Mouse (Mus musculus): ENCODE measurements around the gene Prkg1.
"Not testable (repeated sequence)": the region's sequence is repeated elsewhere in the genome, so short reads cannot be mapped to it uniquely, and the experiment has no call there.

Gene Prkg1

DNA sequence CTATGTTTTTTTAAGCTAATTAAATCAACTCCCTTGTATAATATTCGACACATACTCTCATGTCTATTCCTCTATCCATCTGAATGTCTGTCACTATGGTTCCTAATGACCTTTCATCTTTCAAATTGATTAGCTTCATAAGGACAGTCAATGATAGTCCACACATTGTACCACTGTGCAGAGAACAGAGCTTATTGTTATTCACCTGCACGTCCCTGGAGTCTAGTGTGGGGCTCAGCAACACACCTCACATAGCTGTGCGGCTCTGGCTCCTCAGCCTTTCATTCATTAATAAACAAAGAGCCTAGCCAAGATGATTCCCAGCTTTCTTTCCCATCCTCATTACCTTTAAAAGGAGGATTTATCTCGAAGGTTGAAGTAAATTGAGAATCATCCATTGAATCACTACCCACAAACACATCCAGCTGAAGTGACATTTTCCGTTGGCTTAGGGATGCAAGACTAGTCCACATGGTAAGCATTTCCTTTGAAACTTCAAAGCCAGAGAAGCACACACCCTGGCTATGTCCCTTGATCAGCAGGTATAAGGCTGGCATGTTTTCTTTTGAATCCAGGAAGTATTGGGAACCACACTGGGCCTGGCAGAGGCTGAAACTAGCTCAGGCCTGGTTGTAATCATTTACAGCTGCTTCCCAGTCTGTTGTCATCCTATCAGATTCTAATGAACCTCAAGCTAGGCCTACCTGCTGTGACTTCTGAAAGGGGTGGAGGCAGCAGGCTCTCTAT is 426.3 kb downstream of the Prkg1 start:
- no peak for ATAC-seq (ENCODE audit: insufficient number of reproducible peaks, low FRiP score, low TSS enrichment)

DNA sequence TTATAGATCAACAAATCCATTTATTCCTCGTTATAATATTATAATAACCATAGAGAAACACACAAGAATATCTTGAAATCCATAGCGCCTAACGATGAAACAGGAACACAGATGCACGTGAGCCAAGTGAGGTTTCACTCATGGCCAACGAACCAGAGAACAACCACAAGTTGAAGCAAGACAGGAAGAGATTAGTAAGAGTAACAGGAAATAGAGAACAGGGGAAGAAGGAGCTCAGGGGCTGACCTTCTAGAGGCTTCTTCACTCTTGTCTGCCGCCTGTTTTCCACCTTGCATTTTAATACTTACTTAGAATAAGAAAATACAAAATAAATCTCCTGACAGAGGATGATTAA is 427.0 kb downstream of the Prkg1 start:
- no peak for ATAC-seq (ENCODE audit: insufficient number of reproducible peaks, low FRiP score, low TSS enrichment)

DNA sequence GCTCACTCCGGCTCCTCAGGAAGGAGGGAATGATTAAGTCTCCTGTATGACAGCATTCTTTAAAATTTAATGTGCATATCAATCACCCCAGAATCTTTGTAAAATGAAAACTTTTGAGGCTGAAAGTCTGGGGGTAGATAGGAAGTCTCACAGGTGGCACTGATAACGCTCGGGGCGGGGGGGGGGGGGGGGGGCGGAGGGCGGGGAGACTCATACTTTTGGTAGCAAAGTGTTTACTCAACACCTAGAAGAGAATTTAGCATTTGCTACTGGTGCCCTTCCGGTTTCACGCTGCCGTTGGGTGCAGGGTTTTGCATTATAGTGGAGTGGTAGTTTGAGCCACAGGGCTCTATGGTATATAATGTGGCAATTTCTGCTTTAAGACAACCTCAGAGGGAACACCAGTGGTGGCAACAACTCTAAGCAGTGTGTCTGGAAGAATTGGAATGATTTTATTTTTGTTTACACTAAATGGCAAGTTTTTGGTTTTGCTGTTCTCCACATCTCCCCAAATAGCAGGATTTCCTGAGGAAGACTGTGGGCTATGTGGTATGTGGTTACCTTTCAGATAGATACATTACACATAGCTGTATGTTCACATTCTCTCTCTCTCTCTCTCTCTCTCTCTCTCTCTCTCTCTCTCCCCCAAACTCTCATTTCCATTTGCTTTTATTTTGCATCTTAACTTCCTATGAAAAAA is 427.5 kb downstream of the Prkg1 start:
- ATAC-seq (ENCODE audit: insufficient number of reproducible peaks, low FRiP score, low TSS enrichment), result no peak

DNA sequence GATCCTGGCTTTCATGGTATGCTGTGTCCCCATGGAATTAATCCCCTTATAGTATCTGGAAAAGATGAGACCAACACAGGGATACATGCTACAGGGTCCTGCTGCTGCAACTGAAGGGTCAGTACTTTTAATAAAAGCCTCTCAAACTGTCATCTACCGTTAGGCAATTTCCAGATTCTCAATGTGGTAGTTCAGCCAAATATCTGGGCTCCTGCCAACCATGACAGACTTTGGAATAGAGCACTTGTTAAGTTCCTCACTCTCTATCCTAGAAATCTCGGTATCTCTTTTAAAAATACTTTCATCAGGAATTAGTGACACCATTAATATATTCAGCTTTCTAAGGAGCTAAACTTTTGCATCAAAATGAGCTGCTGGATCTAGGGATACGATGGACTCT is 428.5 kb downstream of the Prkg1 start:
- no peak for ATAC-seq (ENCODE audit: insufficient number of reproducible peaks, low FRiP score, low TSS enrichment)

DNA sequence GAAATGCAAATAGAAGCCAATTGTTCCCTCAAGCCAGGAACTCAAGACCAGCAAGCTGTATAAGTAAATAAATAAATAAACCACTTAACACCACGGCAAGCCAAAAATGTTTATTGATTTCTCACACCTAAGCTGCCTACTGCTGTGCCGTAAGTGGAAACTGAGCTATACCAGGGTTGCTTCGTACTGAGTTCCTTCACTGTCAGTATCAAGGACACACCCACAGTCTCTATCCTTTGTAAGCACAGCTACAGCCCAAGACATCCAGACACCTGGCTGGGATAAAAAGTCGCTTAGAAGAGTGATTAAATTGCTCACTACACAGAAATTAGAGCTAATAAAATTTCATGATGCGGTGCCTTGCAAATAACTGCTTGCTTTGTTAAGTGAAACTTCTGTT is 434.9 kb downstream of the Prkg1 start:
- no peak for ATAC-seq (ENCODE audit: insufficient number of reproducible peaks, low FRiP score, low TSS enrichment)

DNA sequence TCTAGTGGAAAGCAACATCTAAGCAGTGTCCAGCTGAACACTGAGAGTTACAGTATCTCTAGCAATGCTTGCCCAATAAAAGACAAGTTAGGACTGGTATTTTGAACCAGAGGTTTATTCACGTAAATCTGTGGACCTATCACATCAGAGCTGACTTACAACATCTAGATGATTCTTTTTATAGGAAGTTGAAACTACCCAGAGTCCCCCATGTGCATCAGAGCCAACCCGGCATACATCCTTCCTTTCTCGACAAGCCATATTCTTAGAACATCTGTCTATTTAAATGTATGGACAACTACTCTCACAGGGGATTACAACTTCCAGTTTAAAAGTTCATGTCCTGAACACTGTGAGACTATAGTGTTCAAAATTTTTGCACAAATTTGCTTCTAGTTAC is 460.1 kb downstream of the Prkg1 start:
- ATAC-seq (ENCODE audit: insufficient number of reproducible peaks, low FRiP score, low TSS enrichment), result no peak

DNA sequence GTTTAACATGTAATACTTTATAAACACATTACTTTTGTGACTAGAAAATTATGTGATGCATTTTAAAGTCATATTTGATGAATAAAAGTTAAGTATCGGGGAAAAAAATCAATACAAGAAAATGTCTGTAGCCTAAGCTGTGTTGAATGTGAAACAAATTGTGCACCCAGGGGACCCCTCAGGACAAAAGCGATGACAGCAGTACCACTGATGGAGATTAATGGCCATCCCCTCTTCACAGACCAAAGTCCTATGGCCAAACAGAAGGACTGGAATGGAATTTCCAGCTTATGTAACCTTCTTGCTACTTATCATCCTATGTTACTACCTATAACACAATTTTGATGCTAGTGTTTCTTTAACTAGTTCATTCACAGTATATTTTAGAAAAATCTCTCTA is 473.6 kb downstream of the Prkg1 start:
- ATAC-seq (ENCODE audit: insufficient number of reproducible peaks, low FRiP score, low TSS enrichment), result no peak

DNA sequence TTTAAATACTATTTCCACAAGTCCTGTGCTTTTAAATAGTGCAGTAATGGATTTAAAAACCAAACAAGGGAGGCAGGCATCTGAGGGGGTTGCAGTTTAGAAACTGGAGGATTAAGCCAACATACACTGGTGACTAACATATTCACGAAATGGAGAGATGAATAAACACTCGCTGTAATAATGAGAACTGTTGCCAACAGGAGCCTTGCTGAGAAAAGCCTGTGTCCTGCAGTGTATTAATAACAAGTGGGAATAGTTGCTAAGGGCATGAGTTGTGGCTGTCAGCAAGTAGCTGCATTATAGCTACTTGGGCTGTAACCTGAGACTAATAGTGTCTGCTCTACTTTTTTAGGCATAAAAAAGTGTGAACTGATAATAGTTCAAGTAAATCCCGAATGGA is 480.3 kb downstream of the Prkg1 start:
- ATAC-seq (ENCODE audit: insufficient number of reproducible peaks, low FRiP score, low TSS enrichment), result no peak

DNA sequence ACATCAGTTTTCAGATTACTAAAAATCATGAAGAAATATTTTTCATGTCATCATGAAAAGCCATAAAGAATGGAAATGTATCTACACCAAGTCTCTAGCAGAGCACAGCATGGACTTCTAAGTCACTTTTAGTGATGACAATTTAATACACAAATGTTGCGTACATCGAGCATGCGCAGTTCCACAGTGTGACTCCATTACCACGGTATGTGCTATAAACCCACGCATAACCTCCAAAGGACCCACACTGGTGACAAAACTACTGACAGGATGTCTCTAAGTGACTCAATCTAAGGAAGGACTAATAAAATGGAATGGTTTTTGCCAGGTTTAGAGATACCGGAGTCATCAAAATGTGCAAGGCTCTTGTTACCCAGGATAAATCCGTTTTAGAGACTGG is 480.7 kb downstream of the Prkg1 start:
- ATAC-seq (ENCODE audit: insufficient number of reproducible peaks, low FRiP score, low TSS enrichment), result no peak

DNA sequence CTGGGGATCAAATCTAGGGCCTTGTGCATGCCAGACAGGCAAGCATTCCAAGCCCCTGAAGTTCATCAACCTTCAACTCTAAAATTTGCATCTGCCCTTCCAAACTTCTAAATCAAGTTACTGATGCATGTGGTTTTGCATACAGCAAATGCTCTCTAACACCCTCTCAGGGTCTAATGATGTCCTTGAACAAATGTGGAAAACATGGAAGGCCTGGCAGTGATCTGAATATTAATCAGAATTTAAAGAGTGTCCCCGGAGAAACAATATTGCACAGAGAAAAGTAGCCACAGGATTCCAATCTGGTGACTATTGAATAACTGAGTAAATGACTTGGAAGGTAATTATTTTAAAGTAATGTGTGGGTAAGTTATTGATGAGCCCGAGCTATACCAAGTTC is 481.2 kb downstream of the Prkg1 start:
- no peak for ATAC-seq (ENCODE audit: insufficient number of reproducible peaks, low FRiP score, low TSS enrichment)

DNA sequence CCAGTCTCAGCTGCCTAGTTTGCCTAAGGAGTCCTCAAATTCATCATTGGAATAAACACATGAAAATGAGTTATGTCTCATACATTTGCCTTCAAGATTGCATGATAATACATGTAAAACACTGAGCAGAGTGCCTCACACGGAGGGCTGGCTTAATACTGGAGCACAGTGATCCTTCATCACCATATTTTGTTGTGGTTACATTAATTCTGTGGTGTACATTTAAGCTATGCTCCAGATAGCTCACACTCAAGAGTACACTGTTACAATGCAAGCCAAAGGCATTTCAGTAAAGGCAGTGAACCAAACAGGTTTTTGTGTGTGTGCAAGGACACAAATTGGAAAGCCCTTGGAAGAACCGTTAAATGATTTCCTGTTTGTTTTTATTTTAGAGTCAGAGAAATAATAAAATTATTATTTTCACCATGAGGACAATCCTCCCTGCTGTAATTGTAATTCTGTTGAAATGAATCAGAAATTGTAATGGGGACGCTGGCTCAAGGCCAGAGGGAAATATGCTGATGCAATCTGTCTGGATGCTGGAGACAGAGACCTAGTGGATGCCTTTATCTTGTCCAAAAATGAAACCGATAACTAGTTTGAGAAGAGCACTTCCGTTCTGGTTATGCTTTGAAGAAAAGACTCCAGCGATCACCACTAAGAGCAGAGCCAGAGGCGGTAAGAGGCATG is 484.9 kb downstream of the Prkg1 start:
- ATAC-seq (ENCODE audit: insufficient number of reproducible peaks, low FRiP score, low TSS enrichment), result no peak

DNA sequence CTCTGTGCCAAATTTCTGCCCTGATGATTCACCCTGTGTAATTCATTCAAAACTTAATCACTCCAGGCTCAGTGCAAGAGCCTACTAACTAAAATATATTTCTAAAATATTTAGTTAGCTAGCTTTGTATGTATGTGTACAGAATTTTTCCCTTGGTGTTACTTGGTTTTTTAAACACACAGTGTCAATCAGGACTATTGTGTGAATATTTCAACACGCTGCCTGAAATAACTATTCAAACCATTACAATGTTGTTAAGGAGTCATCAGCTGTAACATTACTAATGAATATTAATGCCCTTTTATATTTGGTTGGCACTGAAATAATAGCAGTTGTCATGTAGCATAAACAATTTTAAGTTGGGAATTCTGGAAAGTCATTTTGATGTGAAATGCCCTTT is 502.4 kb downstream of the Prkg1 start:
- ATAC-seq (ENCODE audit: insufficient number of reproducible peaks, low FRiP score, low TSS enrichment), result no peak

DNA sequence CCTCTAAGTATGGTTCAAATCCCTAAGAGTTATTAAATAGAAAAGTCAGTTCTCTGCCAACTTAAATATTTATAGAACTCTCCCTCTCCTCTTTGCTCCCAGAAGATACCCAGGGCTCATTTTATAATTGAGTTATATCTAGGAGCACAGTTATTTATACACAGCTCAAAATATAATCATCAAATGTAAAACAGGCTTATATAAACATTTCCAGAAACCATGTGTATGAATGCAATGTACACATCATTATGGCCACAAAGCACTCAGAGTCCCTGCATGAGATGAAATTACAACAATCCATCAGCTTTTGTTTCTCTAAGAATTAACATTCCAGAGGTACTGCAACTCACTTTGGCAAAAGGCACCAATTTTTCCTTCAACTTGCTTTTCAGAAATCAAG is 504.3 kb downstream of the Prkg1 start:
- ATAC-seq (ENCODE audit: insufficient number of reproducible peaks, low FRiP score, low TSS enrichment), result no peak

DNA sequence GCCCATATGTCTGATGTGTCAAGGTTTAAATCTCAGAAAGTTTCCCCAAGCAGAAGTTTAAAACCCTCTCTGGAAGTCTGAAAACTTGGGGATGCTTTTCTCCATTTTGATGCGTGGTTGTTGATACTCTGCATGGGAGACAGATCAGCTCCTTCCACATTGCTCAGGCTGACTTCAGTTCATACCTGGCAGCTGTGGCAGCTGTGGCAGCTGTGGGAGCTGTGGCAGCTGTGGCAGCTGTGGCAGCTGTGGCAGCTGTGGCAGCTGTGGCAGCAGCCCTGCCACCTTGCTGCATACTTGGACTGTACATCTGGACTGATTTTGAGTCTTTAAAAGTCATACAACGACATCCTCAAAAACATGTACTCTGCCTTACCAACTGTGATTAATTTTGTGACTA is 509.1 kb downstream of the Prkg1 start:
- no peak for ATAC-seq (ENCODE audit: insufficient number of reproducible peaks, low FRiP score, low TSS enrichment)

DNA sequence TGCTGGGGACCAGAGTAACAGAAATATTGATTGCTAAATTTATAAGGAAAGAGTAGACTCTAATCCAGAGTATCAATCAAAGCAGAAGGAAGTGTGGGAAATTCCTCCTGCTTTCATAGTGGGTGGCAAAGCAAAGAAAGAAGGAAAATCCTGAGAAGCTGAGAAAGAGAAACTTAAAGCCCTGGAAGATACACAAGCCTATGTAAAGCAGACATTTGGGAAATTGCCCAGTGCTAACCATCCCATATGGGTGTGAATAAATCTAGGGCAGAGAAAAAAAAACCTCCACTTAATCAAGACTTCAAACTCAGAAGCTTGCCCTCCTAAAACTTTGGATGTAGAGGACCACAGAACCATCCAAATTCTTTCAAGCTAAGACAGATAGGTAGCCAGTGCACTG is 532.4 kb downstream of the Prkg1 start:
- ATAC-seq (ENCODE audit: insufficient number of reproducible peaks, low FRiP score, low TSS enrichment), result no peak

DNA sequence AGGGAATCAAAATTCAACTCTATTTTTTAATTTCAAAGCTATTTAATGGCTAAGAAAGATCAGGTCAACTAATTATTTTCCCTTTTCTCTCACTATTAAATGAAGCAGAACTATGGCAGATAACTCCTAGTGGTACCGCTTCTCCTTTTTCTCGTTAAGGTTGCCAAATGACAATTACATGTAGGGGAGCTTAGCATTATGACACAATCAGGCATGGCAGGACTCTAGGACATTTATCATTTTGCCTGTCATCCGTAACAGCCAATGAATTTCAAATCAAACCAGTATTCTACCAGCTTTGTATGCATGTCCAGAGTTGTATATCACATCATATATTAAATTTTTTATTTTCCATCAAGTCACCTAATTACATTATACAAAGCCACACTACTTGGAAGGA is 536.4 kb downstream of the Prkg1 start:
- no peak for ATAC-seq (ENCODE audit: insufficient number of reproducible peaks, low FRiP score, low TSS enrichment)

DNA sequence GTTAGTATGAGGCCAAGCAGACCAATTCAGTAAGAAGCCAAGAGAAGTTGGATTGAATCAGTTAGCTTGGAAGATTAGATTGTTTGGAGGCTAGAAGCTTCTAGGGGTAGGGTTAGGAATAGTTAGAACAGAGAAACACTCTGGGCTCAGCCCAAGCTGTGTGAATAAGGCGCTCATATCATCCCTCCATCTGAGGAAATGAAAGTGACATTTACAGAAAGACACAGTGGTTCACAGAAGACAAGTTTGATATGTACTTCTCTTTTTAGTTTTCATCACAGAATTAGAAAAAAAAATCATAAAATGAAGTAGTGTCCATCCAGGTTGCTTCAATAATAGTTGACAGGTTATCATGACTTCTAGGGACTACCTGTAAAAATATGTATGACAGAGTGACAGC is 541.4 kb downstream of the Prkg1 start:
- ATAC-seq (ENCODE audit: insufficient number of reproducible peaks, low FRiP score, low TSS enrichment), result no peak

DNA sequence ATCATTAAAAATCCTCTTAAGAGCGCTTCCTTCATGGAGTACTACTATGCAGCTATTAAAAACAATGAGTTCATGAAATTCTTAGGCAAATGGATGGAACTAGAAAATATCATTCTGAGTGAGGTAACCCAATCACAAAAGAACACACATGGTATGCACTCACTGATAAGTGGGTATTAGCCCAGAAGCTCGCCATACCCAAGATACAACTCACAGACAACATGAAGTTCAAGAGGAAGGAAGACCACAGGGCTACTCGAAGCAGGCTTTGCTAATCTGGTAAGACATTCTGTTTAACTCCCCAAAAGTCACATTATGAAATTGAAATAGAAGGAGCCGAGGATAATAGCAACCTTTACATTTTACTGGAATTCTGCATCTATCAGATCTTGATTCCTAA is 545.6 kb downstream of the Prkg1 start:
- not testable (repeated sequence) for ATAC-seq (ENCODE audit: insufficient number of reproducible peaks, low FRiP score, low TSS enrichment)

DNA sequence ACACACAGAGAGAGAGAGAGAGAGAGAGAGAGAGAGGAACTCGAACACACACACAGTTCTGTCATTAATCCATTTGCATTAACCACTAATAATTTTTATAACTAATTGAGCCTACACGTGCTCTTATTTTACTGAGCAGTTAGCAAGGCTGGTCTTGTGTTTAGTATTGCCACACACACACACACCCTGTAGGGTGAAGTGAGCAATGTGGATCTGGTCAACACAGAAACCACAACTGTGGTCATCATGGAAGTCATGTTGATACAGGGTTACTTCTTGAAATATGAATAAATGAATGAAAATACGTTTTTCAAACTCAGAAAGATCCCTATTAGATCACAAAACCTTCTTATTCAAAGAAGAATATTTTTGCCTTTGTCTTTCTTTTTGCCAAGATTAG is 554.0 kb downstream of the Prkg1 start:
- no peak for ATAC-seq (ENCODE audit: insufficient number of reproducible peaks, low FRiP score, low TSS enrichment)

DNA sequence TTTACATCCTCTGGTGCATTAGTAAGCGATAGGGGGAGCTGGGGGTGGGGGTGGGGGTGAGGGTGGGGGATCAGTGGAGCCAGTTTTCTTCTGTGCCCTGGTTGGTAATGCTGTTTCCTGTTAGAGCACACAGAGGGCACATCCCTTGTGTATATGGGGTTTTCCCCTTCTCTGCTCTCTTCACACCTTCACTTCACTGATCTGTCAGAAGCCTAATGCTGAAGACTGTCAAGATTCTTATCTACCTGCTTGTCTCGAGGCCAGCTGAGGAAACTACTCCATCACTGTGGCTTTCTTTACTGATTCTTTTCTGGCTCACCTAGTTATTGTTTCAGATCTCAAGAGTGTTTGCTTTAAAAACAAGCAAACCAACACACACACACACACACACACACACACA is 554.4 kb downstream of the Prkg1 start:
- ATAC-seq (ENCODE audit: insufficient number of reproducible peaks, low FRiP score, low TSS enrichment), result no peak

DNA sequence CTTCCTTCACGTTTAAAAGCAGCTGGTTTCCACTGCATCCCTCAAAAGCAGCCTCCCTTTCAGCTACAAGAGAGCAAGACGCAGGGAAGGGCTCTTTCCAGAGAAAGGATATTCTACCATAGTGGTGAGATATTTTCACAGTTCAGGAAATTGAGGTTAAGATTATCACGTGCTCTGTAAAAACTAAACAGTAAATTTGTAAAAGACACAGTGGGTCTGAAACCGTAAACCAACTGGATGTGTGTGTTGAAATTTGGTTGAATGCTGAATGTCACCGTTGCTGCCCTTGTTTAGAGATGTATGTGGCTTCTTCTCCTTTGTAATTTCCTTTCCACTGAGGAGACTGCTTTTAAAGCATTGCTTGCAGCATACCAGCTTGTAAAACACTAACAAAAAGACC is 565.2 kb downstream of the Prkg1 start:
- no peak for ATAC-seq (ENCODE audit: insufficient number of reproducible peaks, low FRiP score, low TSS enrichment)

DNA sequence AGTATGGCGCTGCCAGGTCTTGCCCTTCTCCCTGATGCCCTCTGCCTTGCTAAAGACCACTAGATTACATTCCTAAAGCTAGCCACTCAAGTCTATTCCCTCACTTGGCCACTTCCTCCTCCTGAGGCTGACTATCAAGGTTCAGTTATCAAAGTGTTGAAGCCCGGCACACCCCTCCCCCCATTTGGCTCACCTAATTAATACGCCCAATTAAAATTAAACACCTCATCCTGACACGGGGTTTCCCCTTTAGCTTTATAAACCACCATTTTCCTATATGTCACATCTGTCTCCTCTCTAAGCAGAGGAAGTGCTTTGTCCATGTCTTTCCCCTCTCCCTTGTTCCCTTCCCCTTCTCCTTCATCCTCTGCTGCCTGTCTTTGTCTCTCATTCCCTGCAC is 566.4 kb downstream of the Prkg1 start:
- no peak for ATAC-seq (ENCODE audit: insufficient number of reproducible peaks, low FRiP score, low TSS enrichment)

All from cerebellum, adult (tissue).